Mouse (Mus musculus) cortical plate, adult 2 months (tissue): ENCODE data around the gene Stxbp6. TPM values are rescaled to one million over a fixed set of nuclear protein-coding genes. Genes with fewer than 3 reads are reported as not detected.

ENCODE experiments used
- H3K27ac ChIP-seq: fragments of 200-500 bp; 2 replicates; pipeline ENCODE4 v1.5.1; 2012; ENCODE audit warnings: low read length, control low read depth, inconsistent platforms; ENCODE audit not compliant: insufficient read depth
- H3K4me1 ChIP-seq: fragments of 200-500 bp; 2 replicates; pipeline ENCODE4 v1.6.1; 2011; ENCODE audit warnings: low read length; ENCODE audit not compliant: control insufficient read depth, insufficient read depth
- H3K4me3 ChIP-seq: fragments of 200-500 bp; 2 replicates; pipeline ENCODE4 v1.5.1; 2011; ENCODE audit warnings: mild to moderate bottlenecking, low read length, control low read depth; ENCODE audit not compliant: insufficient read depth
- CTCF ChIP-seq: fragments of 200-500 bp; IDR thresholded peaks from 2 replicates; pipeline ENCODE4 v1.5.1; 2011; ENCODE audit warnings: mild to moderate bottlenecking, control low read depth, low read length; ENCODE audit not compliant: insufficient read depth; ENCODE audit errors: extremely low read depth
- POLR2A ChIP-seq: fragments of 200-500 bp; IDR thresholded peaks from 2 replicates; pipeline ENCODE4 v1.6.1; 2011; ENCODE audit warnings: mild to moderate bottlenecking, low read length, control low read depth; ENCODE audit not compliant: insufficient read depth; ENCODE audit errors: extremely low read depth
- polyA plus RNA-seq: library from polyadenylated mRNA; depleted of rRNA; stranded (reverse); fragments of >200 nt; gene quantifications from 2 replicates; pipeline ENCODE4 v1.2.3, GENCODE M21; 2012

The Stxbp6 gene
- polyA plus RNA-seq, 1 experiment = 47.0 TPM

GRCm38 (mm10) chr12:44979316-44979848 lies 95.1 kb downstream of the Stxbp6 start:
- no peak for TF ChIP-seq CTCF
- TF ChIP-seq POLR2A = no peak

GRCm38 (mm10) chr12:44975266-44975665 lies 99.2 kb downstream of the Stxbp6 start:
- Histone ChIP-seq H3K4me1 (no peaks in the 10 kb centered on the region; the same call in 1 of the 2 replicates), H3K27ac (no peak overlapping the region), H3K4me3 (no peak overlapping the region)
- TF ChIP-seq CTCF (no peak), POLR2A (no peak)

More at GRCm38 (mm10) chr12:44979316-44979848, 95.1 kb downstream of the Stxbp6 start:
- H3K4me1 ChIP-seq = no peaks in the 10 kb centered on the region; the same call in 1 of the 2 replicates
- H3K4me3 ChIP-seq = no peak overlapping the region
- H3K27ac ChIP-seq = no peak overlapping the region

GRCm38 (mm10) chr12:44971477-44971876 lies 103.0 kb downstream of the Stxbp6 start:
- H3K4me1 ChIP-seq = no peaks in the 10 kb centered on the region

GRCm38 (mm10) chr12:44967448-44967847 lies 107.1 kb downstream of the Stxbp6 start:
- TF ChIP-seq POLR2A = no peak
- Histone ChIP-seq H3K4me1 (no peaks in the 10 kb centered on the region), H3K27ac (no peak overlapping the region), H3K4me3 (no peak overlapping the region)

More at GRCm38 (mm10) chr12:44971477-44971876, 103.0 kb downstream of the Stxbp6 start:
- TF ChIP-seq CTCF = no peak
- TF ChIP-seq POLR2A = no peak
- Histone ChIP-seq H3K27ac (no peak overlapping the region), H3K4me3 (no peak overlapping the region)

GRCm38 (mm10) chr12:44957474-44957873 lies 117.0 kb downstream of the Stxbp6 start:
- Histone ChIP-seq H3K4me1 (no peaks in the 10 kb centered on the region), H3K4me3 (no peak overlapping the region), H3K27ac (no peak overlapping the region)
- TF ChIP-seq CTCF (no peak), POLR2A (no peak)

- H3K27ac ChIP-seq = no peak overlapping the region
- TF ChIP-seq CTCF (no peak), POLR2A (no peak)
- no peaks in the 10 kb centered on the region for H3K4me1 ChIP-seq
- H3K4me3 ChIP-seq = no peak overlapping the region
Measured at GRCm38 (mm10) chr12:44953121-44953520, 121.4 kb downstream of the Stxbp6 start.

- Histone ChIP-seq H3K27ac (no peak overlapping the region), H3K4me3 (no peak overlapping the region), H3K4me1 (no peaks in the 10 kb centered on the region)
- no peak for TF ChIP-seq CTCF
- no peak for TF ChIP-seq POLR2A
Measured at GRCm38 (mm10) chr12:44952072-44952471, 122.4 kb downstream of the Stxbp6 start.

GRCm38 (mm10) chr12:44950559-44950958 lies 124.0 kb downstream of the Stxbp6 start:
- TF ChIP-seq POLR2A (no peak), CTCF (no peak)
- Histone ChIP-seq H3K4me3 (no peak overlapping the region), H3K4me1 (no peaks in the 10 kb centered on the region), H3K27ac (no peak overlapping the region)

- H3K4me3 ChIP-seq = no peak overlapping the region
- TF ChIP-seq POLR2A = no peak
- TF ChIP-seq CTCF = no peak
- no peaks in the 10 kb centered on the region for H3K4me1 ChIP-seq
- no peak overlapping the region for H3K27ac ChIP-seq
Measured at GRCm38 (mm10) chr12:44947823-44948222, 126.7 kb downstream of the Stxbp6 start.

GRCm38 (mm10) chr12:44940325-44940724 lies 134.2 kb downstream of the Stxbp6 start:
- no peaks in the 10 kb centered on the region for H3K4me1 ChIP-seq
- no peak overlapping the region for H3K4me3 ChIP-seq
- TF ChIP-seq CTCF (no peak), POLR2A (no peak)
- H3K27ac ChIP-seq = no peak overlapping the region
